In genomic region chr2:153084261-153084976, GRCm38 (mm10) we compare ENCODE assay signal across 14 mouse cellular contexts. TPM values are rescaled to one million over a fixed set of nuclear protein-coding genes. Genes with fewer than 3 reads are reported as not detected.
A peak's percentile ranks its signal among the peaks of the same experiment; 100 is the strongest.
DNase-seq lines count a peak whose midpoint lies in the region; TF ChIP-seq lines count a peak whose summit lies in the region.
"Had no signal": no experiment of that assay in that cellular context is flagged by ENCODE, and none has a peak within 500 bp of the region (broad histone marks: within the 10 kb centered on the region; RNA-seq: fewer than 3 reads in every experiment).

No protein-coding gene starts in this region.

- H3K27me3 ChIP-seq in heart, embryonic 10.5 days (ENCODE audit: insufficient read depth, poor library complexity, severe bottlenecking), result 0 out of 2 replicates have a peak, but pooled peaks cover 2% of the 10 kb centered on the region
- peaks cover 46% of the 10 kb centered on the region for H3K27me3 ChIP-seq in CH12.LX (replicated peaks)
- H3K27me3 ChIP-seq: midbrain, embryonic 13.5 days had no signal

- H3K79me2 ChIP-seq in CH12.LX (replicated peaks; ENCODE audit: control insufficient read depth, extremely low read depth, insufficient read depth, poor library complexity, severe bottlenecking), result no peaks in the 10 kb centered on the region

- 56% methylated on average over 7 of the region's 7 CpGs for WGBS in heart, embryonic 10.5 days

- no peak for DNase-seq in heart, embryonic 10.5 days (ENCODE audit: low spot score)
- no peak for DNase-seq in heart, postnatal 14 days
- DNase-seq in CH12.LX (ENCODE audit: extremely low read depth), result peak; percentile 82
- DNase-seq in lung, postnatal 36 days, result peak; percentile 65
- no peak for DNase-seq in frontal cortex, postnatal 25 days (ENCODE audit: low spot score in 2 of 2)
- no peak for DNase-seq in thymus, postnatal 0 days (ENCODE audit: low spot score)
- no peak for DNase-seq in gastrocnemius, adult 18-20 months (ENCODE audit: low spot score)
- DNase-seq: cerebellum, adult 11 months; retina, postnatal 1 day; thymus, postnatal 25 days had no signal

- no peak overlapping the region for H3K9ac ChIP-seq in CH12.LX (ENCODE audit: insufficient read depth, low read depth)
- H3K9ac ChIP-seq: heart, embryonic 15.5 days; midbrain, embryonic 13.5 days had no signal

- no peak overlapping the region for H3K4me2 ChIP-seq in CH12.LX (ENCODE audit: insufficient read depth, low read depth, poor library complexity, severe bottlenecking)
- H3K4me2 ChIP-seq: heart, embryonic 15.5 days; midbrain, embryonic 13.5 days had no signal

- TF ChIP-seq POLR2A in CH12.LX (IDR thresholded peaks at IDR 0.05; ENCODE audit: low read depth, low read length), result peak; percentile 28; the same call in 1 of the 2 replicates

- peaks cover 9% of the 10 kb centered on the region for H3K4me1 ChIP-seq in heart, embryonic 10.5 days
- H3K4me1 ChIP-seq in CH12.LX (ENCODE audit: control insufficient read depth in 1 of 2, insufficient read depth in 2 of 2), result peaks cover 10 to 27% of the 10 kb centered on the region in 2 experiments
- H3K4me1 ChIP-seq in brown adipose tissue, adult 24 weeks (ENCODE audit: control insufficient read depth, insufficient read depth, insufficient read length, low read length), result peaks cover 13% of the 10 kb centered on the region
- H3K4me1 ChIP-seq: midbrain, embryonic 13.5 days had no signal

- dilution Hi-C loops in CH12.LX (cut with MboI; ENCODE audit: extremely low pct_ligation_motif_present, extremely low pct_unique_long_range_greater_than_20kb, low sequenced_read_pairs), result no loop called here

- no peak overlapping the region for H3K4me3 ChIP-seq in heart, embryonic 10.5 days
- H3K4me3 ChIP-seq in CH12.LX (replicated peaks in 1 of 3; ENCODE audit: low read depth in 2 of 3, low read length in 2 of 3, poor library complexity in 1 of 3), result no peak overlapping the region
- no peak overlapping the region for H3K4me3 ChIP-seq in brown adipose tissue, adult 24 weeks (ENCODE audit: insufficient read depth, low read depth, low read length)
- H3K4me3 ChIP-seq: heart, embryonic 15.5 days; midbrain, embryonic 13.5 days had no signal

- no peaks in the 10 kb centered on the region for H3K36me3 ChIP-seq in heart, embryonic 10.5 days
- no peaks in the 10 kb centered on the region for H3K36me3 ChIP-seq in CH12.LX (replicated peaks in 1 of 2; ENCODE audit: control insufficient read depth in 1 of 2, insufficient read depth in 1 of 2, low read length in 1 of 2)
- H3K36me3 ChIP-seq: heart, embryonic 15.5 days; midbrain, embryonic 13.5 days had no signal

- peak in 1 of 2 experiments; percentile 67; a peak in 2 of 4 replicates for TF ChIP-seq CTCF in CH12.LX (conservative IDR thresholded peaks at IDR 0.05 in 1 of 2, IDR thresholded peaks at IDR 0.05 in 1 of 2; ENCODE audit: low read depth in 2 of 2, low read length in 2 of 2)

- intact Hi-C loops in heart, postnatal 14 days (cut with DNase I), result no loop called here

- H3K9me3 ChIP-seq in heart, embryonic 10.5 days, result no peaks in the 10 kb centered on the region
- H3K9me3 ChIP-seq in CH12.LX (replicated peaks; ENCODE audit: low read length), result peaks cover 2% of the 10 kb centered on the region
- H3K9me3 ChIP-seq: heart, embryonic 15.5 days; midbrain, embryonic 13.5 days had no signal

- TF ChIP-seq RAD21 in CH12.LX (IDR thresholded peaks at IDR 0.05; ENCODE audit: low read depth, low read length), result peak; percentile 45

- peak; percentile 88; the same call in 1 of the 2 replicates for TF ChIP-seq EP300 in CH12.LX (IDR thresholded peaks at IDR 0.05; ENCODE audit: low read length)

- peak overlapping the region; percentile 19; the same call in 1 of the 2 replicates for H3K27ac ChIP-seq in heart, embryonic 10.5 days
- no peak overlapping the region for H3K27ac ChIP-seq in CH12.LX (ENCODE audit: insufficient read depth, low read depth)
- H3K27ac ChIP-seq in brown adipose tissue, adult 24 weeks (replicated peaks; ENCODE audit: low read depth, low read length), result peak overlapping the region; percentile 83
- H3K27ac ChIP-seq: heart, embryonic 15.5 days; midbrain, embryonic 13.5 days had no signal

- in situ Hi-C loops in CH12.LX (cut with MboI; ENCODE audit: low pct_ligation_motif_present, low pct_unique_long_range_greater_than_20kb, low sequenced_read_pairs), result loop anchor here (10.0 kb wide), 1 partner anchor 60 kb away; no protein-coding TSS in a partner anchor

TF ChIP-seq in CH12.LX, 34 proteins besides CTCF, POLR2A, EP300 and RAD21:
- peak; percentile 62; the same call in 1 of the 2 replicates for TF ChIP-seq MAX (IDR thresholded peaks at IDR 0.05; ENCODE audit: low read length)
- 0 out of 2 replicates have a peak, but pooled peaks have one; percentile 62 for TF ChIP-seq MAFK (IDR thresholded peaks at IDR 0.05; ENCODE audit: insufficient replicate concordance, low read length)
- TF ChIP-seq MYC (IDR thresholded peaks at IDR 0.05; ENCODE audit: low read depth, low read length), result 0 out of 2 replicates have a peak, but pooled peaks have one; percentile 66
- peak; percentile 64 for TF ChIP-seq SMC3 (IDR thresholded peaks at IDR 0.05; ENCODE audit: low read depth, low read length)
- TF ChIP-seq SIN3A (IDR thresholded peaks at IDR 0.05; ENCODE audit: low read length), result peak; percentile 59; the same call in 1 of the 2 replicates
- TF ChIP-seq MEF2A (IDR thresholded peaks at IDR 0.05; ENCODE audit: borderline replicate concordance, low read depth, low read length), result peak; percentile 69; the same call in 1 of the 2 replicates
- TF ChIP-seq HCFC1 (IDR thresholded peaks at IDR 0.05; ENCODE audit: low read depth, low read length), result no peak
- TF ChIP-seq CHD2 (IDR thresholded peaks at IDR 0.05; ENCODE audit: low read length), result peak; percentile 47
- TF ChIP-seq IRF4 (IDR thresholded peaks at IDR 0.05; ENCODE audit: low read depth, low read length), result peak; percentile 71
- TF ChIP-seq JUND (conservative IDR thresholded peaks at IDR 0.05; ENCODE audit: low read depth, low read length), result no peak; the same call in 1 of the 2 replicates
- peak; percentile 66 for TF ChIP-seq BHLHE40 (IDR thresholded peaks at IDR 0.05; ENCODE audit: low read depth, low read length)
- no peak for TF ChIP-seq UBTF (IDR thresholded peaks at IDR 0.05; ENCODE audit: low read depth, low read length)
- 0 out of 2 replicates have a peak, but pooled peaks have one; percentile 34 for TF ChIP-seq MAZ (IDR thresholded peaks at IDR 0.05; ENCODE audit: low read depth, low read length)
- peak; percentile 83 for TF ChIP-seq ETS1 (conservative IDR thresholded peaks at IDR 0.05; ENCODE audit: low read depth, low read length)
- TF ChIP-seq ZNF384 (IDR thresholded peaks at IDR 0.05; ENCODE audit: low read depth, low read length), result no peak
- TF ChIP-seq RCOR1 (conservative IDR thresholded peaks at IDR 0.05; ENCODE audit: low read depth, low read length), result 0 out of 2 replicates have a peak, but pooled peaks have one; percentile 65
- peak; percentile 94 for TF ChIP-seq TCF12 (IDR thresholded peaks at IDR 0.05; ENCODE audit: low read depth, low read length)
- peak; percentile 52 for TF ChIP-seq ELF1 (IDR thresholded peaks at IDR 0.05; ENCODE audit: low read depth, low read length)
- TF ChIP-seq KAT2A (IDR thresholded peaks at IDR 0.05; ENCODE audit: insufficient replicate concordance, low read length), result 0 out of 2 replicates have a peak, but pooled peaks have one; percentile 40

RNA-seq across cellular contexts. Expression of gene Ccm2l, which starts 18.7 kb away (rescaled TPM):
- 4.4 and 5.1 TPM in 2 replicates for polyA plus RNA-seq in heart, embryonic 10.5 days (2016; fragmentation: Nextera tagmentation; extraction: Ambion mirVana)
- total RNA-seq in heart, postnatal 14 days (2021), result 10 to 100 TPM; 23.1 to 25.4 TPM
- total RNA-seq in CH12.LX (2012; rRNA removed) (not detected in 2 replicates), CH12.LX (2014; rRNA removed) (not detected in 2 replicates)
- not detected in 2 replicates for polyA plus RNA-seq in CH12.LX (2012; ENCODE audit: insufficient read length, low read depth)
- 4.0 and 4.5 TPM in 2 replicates for polyA plus RNA-seq in brown adipose tissue, adult 24 weeks (2012; ENCODE audit: insufficient read depth, insufficient read length, missing spikeins)
- 0.33 and 0.77 TPM in 2 replicates for polyA plus RNA-seq in thymus, postnatal 0 days (2015; fragmentation: Nextera tagmentation; extraction: Ambion mirVana)
- 1 to 10 TPM; 3.3 to 4.1 TPM for total RNA-seq in gastrocnemius, adult 18-20 months (2021)
- total RNA-seq: MEL had no signal

RNA-seq across cellular contexts. Expression of gene Hck, which starts 23.8 kb away (rescaled TPM):
- 0.48 and 1.3 TPM in 2 replicates for polyA plus RNA-seq in heart, embryonic 10.5 days (2016; fragmentation: Nextera tagmentation; extraction: Ambion mirVana)
- total RNA-seq in heart, postnatal 14 days (2021), result 1 to 10 TPM in 1 of 2 experiments, under 1 TPM in 1; 0.73 to 1.1 TPM
- total RNA-seq in CH12.LX (2012; rRNA removed) (0.08 and 0.17 TPM in 2 replicates), CH12.LX (2014; rRNA removed) (0.68 and 0.78 TPM in 2 replicates)
- 0.60 and 0.63 TPM in 2 replicates for polyA plus RNA-seq in CH12.LX (2012; ENCODE audit: insufficient read length, low read depth)
- polyA plus RNA-seq in brown adipose tissue, adult 24 weeks (2012; ENCODE audit: insufficient read depth, insufficient read length, missing spikeins), result 1.1 and 1.7 TPM in 2 replicates
- 5.8 and 7.3 TPM in 2 replicates for polyA plus RNA-seq in thymus, postnatal 0 days (2015; fragmentation: Nextera tagmentation; extraction: Ambion mirVana)
- total RNA-seq in gastrocnemius, adult 18-20 months (2021), result under 1 TPM; 0.18 to 0.28 TPM
- total RNA-seq: MEL had no signal

RNA-seq across cellular contexts. Expression of gene Xkr7, which starts 52.8 kb away (rescaled TPM):
- not detected in 2 replicates for polyA plus RNA-seq in heart, embryonic 10.5 days (2016; fragmentation: Nextera tagmentation; extraction: Ambion mirVana)
- total RNA-seq in heart, postnatal 14 days (2021), result not detected
- total RNA-seq in CH12.LX (2012; rRNA removed) (not detected in 2 replicates), CH12.LX (2014; rRNA removed) (not detected in 2 replicates)
- polyA plus RNA-seq in CH12.LX (2012; ENCODE audit: insufficient read length, low read depth), result not detected in 2 replicates
- polyA plus RNA-seq in brown adipose tissue, adult 24 weeks (2012; ENCODE audit: insufficient read depth, insufficient read length, missing spikeins), result not detected in 2 replicates
- 0.06 TPM in 1 of 2 replicates, not detected in the other for polyA plus RNA-seq in thymus, postnatal 0 days (2015; fragmentation: Nextera tagmentation; extraction: Ambion mirVana)
- not detected for total RNA-seq in gastrocnemius, adult 18-20 months (2021)
- total RNA-seq: MEL had no signal
- polyA plus RNA-seq: heart, embryonic 15.5 days had no signal

Comparison
In these comparisons a context has a peak if more than half of its experiments do, and no peak if none do; other contexts are left out.
1. DNase-seq: peak in CH12.LX (single experiment) and lung, postnatal 36 days (single experiment); none in heart, embryonic 10.5 days (single experiment), heart, postnatal 14 days (0 of 2), frontal cortex, postnatal 25 days (0 of 2), thymus, postnatal 0 days (single experiment) and gastrocnemius, adult 18-20 months (single experiment).